Mouse (Mus musculus) megakaryocyte progenitor cell, adult 5-6 weeks (primary cell): ENCODE data around the gene Rab31. TPM values are rescaled to one million over a fixed set of nuclear protein-coding genes. Genes with fewer than 3 reads are reported as not detected.

Experiments
- ATAC-seq: replicated peaks from 2 replicates; pipeline ENCODE4 v1.8.0; 2016; ENCODE audit warnings: mild to moderate bottlenecking, moderate TSS enrichment, inconsistent platforms; ENCODE audit not compliant: poor library complexity
- total RNA-seq, 2 experiments: library from RNA; stranded (forward) in 1 of 2; stranded (reverse) in 1 of 2; fragments of 157-497, 149-512 nt in 1 of 2; fragments of 200-1000 nt in 1 of 2; gene quantifications; 2 replicates each; pipeline versions ENCODE4 v1.2.3 to v1.2.4; 2015 to 2017

Gene Rab31
- total RNA-seq (2015) (44.3 and 46.2 TPM in 2 replicates), total RNA-seq (2017) (73.3 and 75.1 TPM in 2 replicates)

DNA sequence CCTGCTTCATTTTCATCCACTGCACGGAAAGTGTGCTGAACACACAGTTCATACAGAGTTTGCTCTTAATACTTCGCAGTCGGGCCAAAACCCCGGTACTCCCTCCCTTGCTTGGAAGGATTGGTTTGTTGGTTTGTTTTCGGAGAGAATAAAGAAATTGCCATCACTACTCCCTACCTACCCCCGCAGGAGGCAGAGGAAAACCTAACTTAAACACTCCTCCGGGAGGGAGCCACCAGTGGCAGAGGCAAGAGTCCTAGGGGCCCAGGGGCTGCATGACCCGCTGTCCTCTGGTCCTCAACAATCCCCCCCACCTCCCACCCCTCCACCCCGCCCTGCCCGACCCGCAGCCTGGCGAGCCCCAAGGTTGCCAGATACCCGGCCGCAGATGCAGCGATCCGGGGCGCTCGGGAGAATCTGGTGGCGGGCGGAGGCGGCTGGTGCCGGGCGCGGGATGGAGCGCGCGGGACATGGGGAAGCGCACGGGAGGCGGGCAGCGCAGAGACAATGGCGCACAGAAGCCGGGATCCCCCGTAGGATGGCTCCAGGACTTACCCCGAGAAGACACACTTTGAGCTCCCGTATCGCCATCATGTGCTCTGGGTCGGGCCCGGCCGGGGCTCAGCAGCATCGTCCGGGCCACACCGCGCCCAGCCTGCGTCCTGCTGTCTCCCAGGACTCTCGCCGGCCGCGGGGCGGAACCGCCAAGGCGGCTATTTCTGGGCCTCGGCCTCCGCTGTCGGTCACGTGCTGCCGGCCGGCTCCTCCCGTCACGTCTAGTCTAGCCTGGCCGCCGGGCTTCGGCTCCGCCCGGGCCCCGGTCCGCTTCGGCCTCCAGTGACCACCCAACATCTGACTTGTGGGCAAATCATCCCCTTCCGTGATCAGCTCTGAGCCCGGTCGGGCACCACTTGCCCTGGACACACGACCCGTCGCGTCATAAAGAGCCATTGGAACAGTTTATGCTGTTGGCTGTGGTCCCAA, at the start of gene Rab31:
Gene Rab31 (minus strand): TSS at position 802 of the 984 bp plus-strand sequence.
- peak; percentile 16; the same call in 1 of the 2 replicates for ATAC-seq

DNA sequence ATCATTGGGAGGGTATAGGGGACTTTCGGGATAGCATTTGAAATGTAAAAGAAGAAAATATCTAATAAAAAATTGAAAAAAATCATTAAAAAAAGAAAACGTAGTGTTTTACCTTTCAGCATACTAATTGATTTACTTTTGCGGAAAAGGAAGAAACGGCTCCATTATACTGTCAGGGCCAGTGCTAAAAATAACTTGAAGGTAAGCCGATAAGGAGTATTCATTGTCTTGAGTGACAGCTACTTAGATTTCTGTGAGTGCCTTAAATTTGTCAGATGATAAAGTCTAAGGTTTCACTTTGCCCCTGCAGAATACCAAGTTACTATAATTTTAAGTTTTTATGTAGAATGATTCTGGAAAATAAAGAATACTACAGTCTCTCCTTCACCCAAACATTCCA, 47.6 kb upstream of the Rab31 start:
- no peak for ATAC-seq

DNA sequence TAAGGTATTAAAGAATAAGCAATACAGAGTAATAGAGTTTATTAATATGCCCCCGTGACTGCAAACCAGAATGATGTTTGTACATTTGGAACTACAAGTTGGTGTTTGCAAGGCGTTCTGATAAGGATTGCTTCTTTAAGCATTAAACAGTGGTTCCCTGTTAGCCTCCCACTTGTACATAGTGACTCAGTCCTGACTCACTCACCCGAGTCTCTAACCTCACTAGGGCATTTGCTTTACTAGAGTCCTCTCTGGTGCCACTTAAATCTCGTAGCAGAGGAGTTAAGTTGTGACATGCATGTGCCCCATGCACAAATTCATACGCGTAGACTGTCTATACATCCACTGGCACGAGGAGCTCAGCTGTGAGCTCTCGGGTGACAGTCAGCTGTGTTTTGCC, 41.2 kb upstream of the Rab31 start:
- ATAC-seq: no peak

DNA sequence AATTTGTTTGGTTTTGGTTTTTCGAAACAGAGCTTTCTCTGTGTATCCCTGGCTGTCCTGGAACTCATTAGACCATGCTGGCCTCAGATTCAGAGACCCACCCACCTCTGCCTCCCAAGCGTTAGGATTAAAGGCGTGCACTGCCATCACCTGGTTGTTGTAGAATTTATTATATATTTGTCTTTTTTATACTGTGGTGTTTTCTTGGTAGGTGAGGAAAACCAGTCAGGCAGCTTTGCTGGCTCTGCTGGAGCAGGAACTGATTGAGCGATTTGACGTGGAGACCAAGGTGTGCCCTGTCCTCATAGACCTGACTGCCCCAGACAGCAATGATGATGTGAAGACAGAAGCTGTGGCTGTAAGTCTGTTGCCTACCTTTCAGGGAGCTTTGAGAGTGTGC, 38.5 kb upstream of the Rab31 start:
- no peak for ATAC-seq

DNA sequence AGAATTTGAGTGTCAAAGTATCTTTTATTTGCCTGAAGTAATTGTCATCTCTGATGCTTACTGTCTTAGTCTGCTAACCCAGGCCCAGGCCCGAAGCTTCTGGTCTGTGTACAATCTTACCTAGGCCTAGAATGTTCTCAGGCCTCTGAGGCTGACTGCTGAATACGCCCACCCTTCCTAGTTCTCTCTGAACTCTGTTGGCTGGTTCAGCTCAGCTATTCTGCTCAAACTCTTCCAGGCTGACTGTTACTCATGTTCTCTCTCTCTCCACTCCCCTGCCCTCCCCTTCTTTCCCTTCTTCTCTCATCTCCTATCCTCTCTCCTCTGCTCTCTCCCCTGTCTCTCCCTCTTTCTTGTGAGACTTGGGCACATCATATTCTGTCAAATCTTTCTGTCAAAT, 33.9 kb upstream of the Rab31 start:
- ATAC-seq: no peak

DNA sequence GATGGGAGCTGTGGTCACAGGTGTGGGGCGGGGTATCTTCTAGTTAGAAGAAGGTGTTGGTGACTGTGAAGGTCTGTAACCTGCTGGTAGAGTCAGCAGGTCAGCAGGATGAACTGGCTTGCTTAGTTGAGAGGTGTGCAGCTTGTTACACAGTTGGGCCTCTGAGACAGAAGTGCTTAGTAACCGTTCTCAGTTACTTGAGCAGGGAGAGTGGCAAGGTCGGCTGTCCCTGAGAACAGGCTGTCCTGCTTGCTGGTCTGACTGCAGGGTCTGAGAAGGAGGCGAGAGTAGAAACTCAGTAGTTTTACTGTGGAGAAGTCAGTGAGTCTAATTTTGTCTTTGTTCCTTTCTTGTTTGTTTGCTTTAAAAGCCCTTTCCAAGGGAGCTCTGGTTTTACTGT, 33.4 kb upstream of the Rab31 start:
- ATAC-seq: no peak

DNA sequence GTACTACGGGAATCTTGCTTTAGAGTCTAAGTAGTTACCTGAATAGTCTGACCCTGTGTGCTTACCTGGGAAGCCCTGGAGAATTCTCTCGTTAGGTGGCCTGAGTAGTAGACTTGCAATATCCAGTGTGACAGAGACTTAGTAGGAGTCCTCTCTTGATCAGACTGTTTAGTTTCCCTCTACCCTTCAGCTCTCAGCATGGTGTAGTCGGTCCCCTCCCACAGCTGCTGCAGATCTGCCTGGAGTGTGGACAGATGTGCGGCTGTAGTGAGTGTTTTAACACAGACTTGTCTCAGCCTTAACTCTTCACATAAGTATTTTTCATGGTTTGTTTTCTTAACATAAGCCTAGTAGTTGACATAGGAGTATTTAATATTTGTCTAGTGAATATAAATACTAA, 29.5 kb upstream of the Rab31 start:
- ATAC-seq: no peak

DNA sequence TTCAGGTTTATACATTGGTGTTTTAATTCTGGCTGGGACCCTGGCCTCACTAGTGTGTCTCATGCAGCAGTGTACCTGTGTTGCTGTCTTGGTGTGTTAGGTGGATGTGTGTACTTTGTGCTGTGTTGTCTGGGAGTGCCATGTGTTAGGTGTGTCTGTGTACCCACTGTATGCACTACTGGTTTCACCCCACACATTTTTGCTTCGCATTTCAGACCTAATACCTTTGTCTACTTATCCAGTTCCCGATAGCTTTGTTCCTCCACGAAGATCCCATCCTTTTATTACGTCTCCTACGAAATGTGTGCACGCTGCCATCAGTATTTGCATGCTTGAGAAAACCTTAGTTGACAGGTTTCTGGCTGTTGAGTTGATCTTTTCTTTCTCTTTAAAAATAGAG, 27.9 kb upstream of the Rab31 start:
- no peak for ATAC-seq

DNA sequence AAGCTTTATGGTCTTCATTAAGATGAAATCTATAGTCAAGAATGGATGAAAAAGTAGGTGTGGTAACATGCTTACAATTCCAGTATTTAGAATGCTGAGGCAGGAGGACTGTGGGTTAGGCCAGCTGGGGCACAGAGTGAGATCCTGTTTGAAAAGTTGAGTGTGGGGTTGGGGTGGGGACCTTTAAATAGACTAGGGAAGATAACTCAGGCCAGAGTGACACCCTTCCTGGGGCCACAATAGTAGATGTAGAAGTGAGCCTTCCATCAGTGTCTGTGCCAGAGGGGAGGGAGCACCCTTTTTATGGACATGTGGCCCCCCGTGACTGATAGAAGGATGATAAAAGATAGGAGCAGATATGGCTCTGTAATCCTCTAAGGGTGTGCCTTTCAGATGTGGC, 26.8 kb upstream of the Rab31 start:
- ATAC-seq: peak; percentile 26; the same call in 1 of the 2 replicates

DNA sequence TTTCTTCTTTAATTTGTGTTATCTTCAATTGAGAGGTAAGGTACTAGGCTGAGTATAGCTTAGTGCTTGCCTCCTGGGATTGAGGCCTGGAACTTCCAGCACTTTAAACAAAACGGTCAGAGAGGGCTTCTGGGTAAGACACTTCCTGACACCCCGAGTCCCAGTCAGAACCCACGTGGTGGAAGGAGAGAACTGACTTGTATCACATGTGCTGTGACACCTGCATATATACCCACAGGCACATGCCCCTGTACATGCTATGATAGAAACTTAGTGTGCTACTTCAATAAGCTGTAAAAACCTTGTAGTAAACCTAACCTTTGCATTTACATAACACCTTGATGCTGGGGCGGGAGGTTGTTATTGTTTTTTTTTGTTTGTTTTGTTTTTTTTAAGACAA, 25.9 kb upstream of the Rab31 start:
- ATAC-seq: peak; percentile 70

DNA sequence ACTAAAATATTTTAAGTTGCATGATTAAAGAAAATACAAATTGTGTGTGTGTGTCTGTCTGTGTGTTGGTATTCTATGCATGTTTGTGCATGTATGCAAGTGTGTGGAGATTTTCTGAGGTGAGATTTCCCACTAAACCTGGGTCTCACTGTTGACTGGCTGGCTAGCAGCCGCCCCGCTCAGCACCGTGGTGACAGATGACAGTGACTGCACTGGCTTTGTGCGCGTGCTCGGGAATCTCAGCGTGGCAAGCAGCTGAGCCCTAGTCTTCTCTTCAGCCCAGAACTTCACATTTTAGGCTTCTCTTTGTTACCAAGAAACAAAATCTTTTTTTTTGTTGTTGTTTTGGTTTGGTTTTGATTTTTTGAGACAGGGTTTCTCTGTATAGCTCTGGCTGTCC, 23.5 kb upstream of the Rab31 start:
- ATAC-seq: no peak

DNA sequence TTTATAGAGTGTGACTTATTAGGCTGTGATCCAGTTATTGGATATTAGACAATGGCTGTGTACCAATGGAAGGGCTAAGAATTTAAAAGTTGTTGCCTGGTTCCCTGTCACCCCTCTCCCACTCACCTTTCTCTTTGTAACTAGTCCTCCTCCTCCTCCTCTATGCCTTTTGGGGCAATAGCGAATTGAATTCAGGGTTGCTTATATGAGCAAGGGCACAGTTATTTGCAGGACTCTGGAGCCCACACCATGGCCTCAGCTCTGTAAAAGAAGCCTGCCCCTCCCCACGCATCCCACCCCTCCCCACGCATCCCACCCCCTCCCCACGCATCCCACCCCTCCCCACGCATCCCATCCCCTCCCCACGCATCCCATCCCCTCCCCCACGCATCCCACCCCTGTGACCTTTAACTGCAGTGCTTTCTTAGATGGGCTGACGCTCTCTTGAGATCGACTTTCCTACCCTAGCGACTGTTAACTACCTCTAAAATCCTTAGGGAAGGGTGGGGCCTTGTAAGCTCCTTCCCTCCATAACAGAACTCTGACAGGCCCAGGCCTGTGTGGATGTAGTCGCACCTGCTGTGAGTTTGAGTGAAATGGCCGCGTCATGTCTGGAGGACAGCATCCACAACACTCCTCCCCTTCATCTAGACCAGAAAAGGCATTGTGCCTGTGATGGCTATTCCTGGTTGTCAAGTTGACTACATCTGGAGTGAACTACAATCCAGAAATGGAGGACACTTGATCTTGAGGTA, 21.7 kb upstream of the Rab31 start:
- no peak for ATAC-seq

DNA sequence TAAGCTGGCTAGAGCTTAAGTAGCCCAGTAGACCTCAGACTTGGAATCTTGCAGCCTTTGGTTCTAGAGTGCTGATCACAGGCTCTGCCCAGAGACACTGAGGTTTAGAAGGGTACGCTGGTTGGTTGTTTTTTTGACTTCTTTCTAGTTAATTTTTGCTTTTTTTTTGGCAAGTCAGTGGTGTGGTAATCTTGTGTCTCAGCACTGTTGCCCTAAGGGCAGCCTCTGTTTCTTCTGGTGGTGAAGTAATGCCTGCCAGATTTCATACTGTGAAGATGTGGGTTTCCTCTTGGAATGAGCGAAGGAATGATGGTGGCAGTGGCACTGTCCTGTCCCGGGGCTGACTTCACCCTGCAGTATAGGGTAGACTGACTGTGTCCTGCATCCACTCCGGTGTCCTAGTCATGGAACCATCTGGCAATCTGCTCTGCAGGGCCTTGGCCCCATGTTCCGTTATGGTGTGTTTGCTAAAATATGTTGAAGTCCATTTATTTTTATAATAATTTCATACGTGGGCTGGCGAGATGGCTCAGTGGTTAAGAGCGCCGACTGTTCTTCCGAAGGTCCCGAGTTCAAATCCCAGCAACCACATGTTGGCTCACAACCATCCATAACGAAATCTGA, 20.9 kb upstream of the Rab31 start:
- no peak for ATAC-seq

DNA sequence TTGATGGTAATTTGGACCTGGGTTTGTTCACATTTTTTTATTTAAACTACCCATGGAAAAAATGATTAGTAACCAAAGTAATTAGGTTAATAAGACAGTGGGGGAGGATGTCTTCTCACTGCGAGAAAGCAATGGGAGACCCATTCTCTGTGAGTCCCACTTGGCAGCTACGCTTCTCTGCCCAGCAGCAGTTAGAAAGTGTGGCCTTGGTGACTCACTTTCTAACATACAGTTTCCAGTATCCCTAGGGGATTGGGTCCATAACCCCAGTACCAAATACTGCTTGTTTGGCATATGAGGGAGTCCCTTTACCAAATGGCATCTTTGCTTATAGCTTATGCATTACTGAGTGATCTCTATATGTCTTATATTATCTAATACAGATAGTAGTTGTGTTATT, 18.6 kb upstream of the Rab31 start:
- no peak for ATAC-seq

DNA sequence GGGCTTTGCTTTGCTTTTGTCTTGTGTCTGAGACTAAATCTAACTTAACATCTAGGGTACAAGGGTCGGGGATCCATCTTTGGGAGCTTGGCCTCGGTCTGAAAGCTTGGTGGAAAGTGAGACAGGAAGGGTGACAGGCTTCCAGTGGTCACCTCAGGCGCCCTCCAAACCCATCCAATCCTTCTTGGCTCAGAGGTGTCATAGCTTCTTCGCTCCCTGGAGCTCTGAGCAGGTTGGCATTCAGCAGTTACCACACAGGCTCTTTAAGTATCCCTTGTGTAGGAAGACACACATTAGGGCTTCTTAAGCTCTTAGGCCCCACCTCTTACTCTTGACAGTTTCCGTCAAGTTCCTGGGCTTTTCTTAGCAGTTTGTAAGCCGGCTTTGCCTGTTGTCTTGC, 17.0 kb upstream of the Rab31 start:
- no peak for ATAC-seq

DNA sequence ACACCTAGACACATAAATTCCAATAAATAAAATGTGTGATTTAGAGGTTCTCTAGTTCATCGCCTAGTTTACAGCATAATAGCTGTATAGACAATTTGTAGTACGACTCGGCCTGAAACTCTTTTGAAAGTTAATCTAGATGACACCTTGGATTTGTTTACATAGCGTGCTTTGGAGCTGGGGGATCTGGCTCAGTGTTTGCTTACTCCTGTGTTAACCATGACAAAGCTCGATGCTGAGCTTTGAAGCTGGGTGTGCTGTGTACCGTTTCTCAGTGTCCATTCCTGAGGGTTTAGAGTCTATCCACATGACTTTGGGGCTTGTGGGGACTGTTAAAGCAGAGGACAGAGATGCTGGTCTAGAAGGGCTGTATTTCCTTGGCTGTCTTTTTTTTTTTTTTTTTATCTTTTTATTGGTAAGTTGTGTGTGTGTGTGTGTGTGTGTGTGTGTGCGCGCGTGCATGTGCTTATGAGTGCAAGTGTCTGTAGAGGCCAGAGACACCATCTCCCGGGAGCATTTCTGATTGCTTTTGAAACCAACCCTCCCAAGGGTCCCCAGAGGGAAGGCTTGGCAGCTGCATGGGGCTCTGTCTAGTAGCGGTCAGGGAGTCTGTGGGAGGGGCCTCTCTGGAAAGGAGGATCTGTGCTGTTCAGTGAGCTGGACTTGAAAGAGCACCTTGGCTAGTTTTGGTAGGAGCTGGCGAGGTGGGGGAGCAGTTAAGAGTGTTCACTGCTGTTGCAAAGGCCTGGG, 16.2 kb upstream of the Rab31 start:
- ATAC-seq: no peak

DNA sequence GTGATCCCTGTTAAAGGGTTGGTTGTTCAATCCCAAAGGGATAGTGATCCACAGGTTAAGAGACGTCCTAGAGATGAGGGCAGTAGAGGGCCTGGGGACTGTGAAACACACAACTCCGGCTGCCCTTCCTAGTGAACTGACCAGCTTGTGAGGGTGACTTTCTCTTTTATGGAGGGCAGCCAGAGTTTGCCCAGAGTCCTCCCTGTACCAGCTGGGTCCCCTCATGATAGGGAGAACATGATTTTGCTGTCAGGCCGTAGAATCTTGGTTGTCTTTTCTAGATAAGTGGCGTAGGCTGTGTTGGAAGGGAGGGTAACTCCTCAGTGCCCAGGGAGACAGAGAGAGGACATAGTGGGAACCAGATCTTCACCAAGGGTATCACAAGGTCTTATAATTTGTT, 14.7 kb upstream of the Rab31 start:
- no peak for ATAC-seq

DNA sequence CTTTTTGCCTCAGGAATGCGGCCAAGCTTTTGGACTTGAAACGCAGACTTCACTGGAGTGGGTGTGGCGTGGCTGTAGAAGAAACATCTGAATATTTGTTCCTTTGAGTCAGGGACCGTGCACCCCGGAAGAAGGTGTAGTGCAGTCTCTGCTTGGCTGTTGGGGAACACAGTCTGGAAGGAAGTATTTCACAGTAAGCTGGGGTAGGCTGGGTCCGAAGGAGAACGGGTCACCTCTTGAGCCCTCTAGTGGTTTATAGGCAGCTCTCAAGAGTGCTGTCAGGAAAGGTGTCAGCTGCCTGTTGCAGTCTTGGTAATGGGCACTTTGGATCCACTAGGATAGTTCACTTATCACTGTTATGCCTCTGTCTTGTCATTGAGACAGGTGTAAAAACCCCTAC, 13.7 kb upstream of the Rab31 start:
- ATAC-seq: peak; percentile 47

DNA sequence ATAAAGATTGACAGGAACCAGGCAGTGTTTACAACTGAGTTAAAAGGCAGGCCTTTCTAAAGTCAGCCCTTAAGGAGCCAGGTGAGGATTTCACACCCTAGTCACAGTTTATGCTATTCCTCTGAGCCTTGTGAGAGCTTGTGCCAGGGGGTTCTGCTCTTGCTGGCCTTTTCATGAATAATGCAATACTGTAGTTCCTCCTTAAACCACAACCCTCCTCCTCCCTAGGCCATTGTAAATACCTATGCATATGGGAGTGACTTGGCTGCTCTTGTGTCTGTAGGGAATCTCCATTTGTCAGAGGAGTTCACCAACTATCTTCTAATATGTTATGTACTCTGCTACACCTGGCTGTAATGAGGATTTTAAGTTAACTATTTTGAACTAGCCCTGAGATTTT, 13.2 kb upstream of the Rab31 start:
- no peak for ATAC-seq

DNA sequence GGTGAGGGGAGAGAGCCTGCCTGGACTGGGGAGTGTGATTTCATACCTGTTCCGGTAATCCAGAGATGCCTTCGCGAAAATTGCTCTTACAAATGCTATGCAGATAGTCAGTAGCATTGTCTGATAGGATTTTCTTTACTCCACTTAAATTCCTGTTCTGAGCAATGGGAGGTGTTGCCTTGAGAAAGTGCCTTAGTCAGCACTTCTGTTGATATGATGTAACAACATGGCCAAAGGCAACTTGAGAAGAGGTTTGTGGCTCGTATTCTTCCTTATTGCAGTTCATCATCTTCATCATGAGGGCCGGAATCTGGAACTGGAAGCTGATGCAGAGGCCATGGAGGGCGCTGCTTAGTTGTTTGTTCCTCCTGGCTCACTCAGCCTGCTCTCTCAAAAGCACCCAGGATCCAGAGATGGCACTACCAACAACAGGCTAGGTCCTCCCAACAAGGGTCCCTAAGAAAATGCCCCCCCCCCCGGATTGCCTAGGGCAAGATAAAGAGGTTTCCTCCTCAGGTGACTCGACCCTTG, 12.1 kb upstream of the Rab31 start:
- peak; percentile 34 for ATAC-seq
